Mouse (Mus musculus) spleen, adult 2 months (tissue): Measurements from ENCODE around the gene Pnpla3. TPM values are rescaled to one million over a fixed set of nuclear protein-coding genes. Genes with fewer than 3 reads are reported as not detected.

ENCODE experiments used
- DNase-seq, 2 experiments: peaks; one replicate each; pipeline versions ENCODE4 v3.0.0 to v3.0.0-alpha.2; 2012 to 2021; ENCODE audit warnings: low spot score in 2 of 2, low read depth in 1 of 2
- H3K27ac ChIP-seq: fragments of 200-500 bp; 2 replicates; pipeline ENCODE4 v1.5.1; 2012; ENCODE audit warnings: low read length, inconsistent platforms; ENCODE audit not compliant: insufficient read depth
- H3K27me3 ChIP-seq: fragments of 200-500 bp; 2 replicates; pipeline ENCODE4 v1.6.1; 2012; ENCODE audit warnings: mild to moderate bottlenecking, moderate library complexity, low read length, inconsistent platforms; ENCODE audit not compliant: control insufficient read depth, insufficient read depth
- H3K36me3 ChIP-seq: fragments of 200-500 bp; 2 replicates; pipeline ENCODE4 v1.6.1; 2012; ENCODE audit warnings: mild to moderate bottlenecking, low read length, inconsistent platforms; ENCODE audit not compliant: control insufficient read depth, insufficient read depth
- H3K4me1 ChIP-seq: fragments of 200-500 bp; 2 replicates; pipeline ENCODE4 v1.6.1; 2011; ENCODE audit warnings: inconsistent platforms; ENCODE audit not compliant: control insufficient read depth, insufficient read depth, insufficient read length
- H3K4me3 ChIP-seq: fragments of 200-500 bp; 2 replicates; pipeline ENCODE4 v1.5.1; 2011; ENCODE audit warnings: mild to moderate bottlenecking, inconsistent platforms; ENCODE audit not compliant: insufficient read depth, insufficient read length; ENCODE audit errors: extremely low read depth
- CTCF ChIP-seq: fragments of 200-500 bp; IDR thresholded peaks from 2 replicates; pipeline ENCODE4 v1.5.1; 2011; ENCODE audit warnings: mild to moderate bottlenecking, inconsistent platforms; ENCODE audit not compliant: insufficient read depth, insufficient read length, insufficient replicate concordance; ENCODE audit errors: extremely low read depth
- POLR2A ChIP-seq: fragments of 200-500 bp; IDR thresholded peaks from 2 replicates; pipeline ENCODE4 v1.6.1; 2011; ENCODE audit warnings: low read depth, low read length, inconsistent platforms
- WGBS: fragments of 180-500 bp; shearing (Covaris S2); methylation state at CpG from one replicate; pipeline ENCODE4 v1.1.7; 2018; 5-methylcytosine and 5-hydroxymethylcytosine counted together
- polyA plus RNA-seq: library from polyadenylated mRNA; depleted of rRNA; stranded (reverse); fragments of >200 nt; gene quantifications from 2 replicates; pipeline ENCODE4 v1.2.3, GENCODE M21; 2012; rRNA removed

Pnpla3 gene
- polyA plus RNA-seq, result 1.8 and 2.1 TPM in 2 replicates

- Histone ChIP-seq H3K27me3 (peaks cover 10% of the 10 kb centered on the region), H3K36me3 (no peaks in the 10 kb centered on the region), H3K27ac (no peak within 1 kb of the TSS), H3K4me3 (peak within 1 kb of the TSS; percentile 30; the same call in 1 of the 2 replicates), H3K4me1 (peaks cover 12% of the 10 kb centered on the region)
- DNase-seq, result peak in 1 of 2 experiments; percentile 40
- no peak for TF ChIP-seq POLR2A
- TF ChIP-seq CTCF, result no peak
- 3% methylated on average over 28 of the region's 28 CpGs for WGBS
Observed at GRCm38 (mm10) chr15:84167600-84167999, at the start of gene Pnpla3. Gene Pnpla3, plus strand, starts transcription at chr15:84167837.

GRCm38 (mm10) chr15:84120612-84121011 lies 47.0 kb upstream of the Pnpla3 start:
- DNase-seq, result no peak
- no peaks in the 10 kb centered on the region for H3K36me3 ChIP-seq
- 0 out of 2 replicates have a peak, but pooled peaks have one; percentile 8 for TF ChIP-seq CTCF
- no peak for TF ChIP-seq POLR2A
- WGBS, result 29% methylated on average over 6 of the region's 6 CpGs
- no peaks in the 10 kb centered on the region for H3K4me1 ChIP-seq
- no peak overlapping the region for H3K27ac ChIP-seq
- H3K4me3 ChIP-seq, result no peak overlapping the region
- no peaks in the 10 kb centered on the region for H3K27me3 ChIP-seq

DNA sequence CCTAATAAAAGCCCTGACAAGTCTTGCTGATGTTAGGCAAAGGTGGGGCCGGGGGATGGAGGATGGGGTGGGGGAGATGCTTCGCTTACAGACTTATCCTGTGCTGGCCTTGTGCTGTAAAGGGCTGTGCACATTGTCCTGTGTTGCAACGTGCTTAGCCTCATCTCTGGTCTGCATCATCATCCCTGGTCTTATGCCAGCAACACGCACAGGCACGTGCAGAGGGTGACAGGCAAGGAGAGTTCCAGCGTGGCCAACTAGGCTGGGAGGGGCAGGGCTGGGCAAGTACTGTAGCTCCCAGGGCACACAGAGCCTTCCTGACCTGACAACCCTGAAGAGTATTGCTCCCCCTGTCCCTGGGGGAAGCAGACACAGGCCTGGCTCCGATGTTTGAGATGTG lies 46.6 kb upstream of the Pnpla3 start:
- DNase-seq, result no peak
- 66% methylated on average over 7 of the region's 7 CpGs for WGBS
- Histone ChIP-seq H3K4me1 (no peaks in the 10 kb centered on the region), H3K27me3 (no peaks in the 10 kb centered on the region), H3K36me3 (no peaks in the 10 kb centered on the region), H3K27ac (no peak overlapping the region), H3K4me3 (no peak overlapping the region)
- TF ChIP-seq POLR2A (no peak), CTCF (no peak)

DNA sequence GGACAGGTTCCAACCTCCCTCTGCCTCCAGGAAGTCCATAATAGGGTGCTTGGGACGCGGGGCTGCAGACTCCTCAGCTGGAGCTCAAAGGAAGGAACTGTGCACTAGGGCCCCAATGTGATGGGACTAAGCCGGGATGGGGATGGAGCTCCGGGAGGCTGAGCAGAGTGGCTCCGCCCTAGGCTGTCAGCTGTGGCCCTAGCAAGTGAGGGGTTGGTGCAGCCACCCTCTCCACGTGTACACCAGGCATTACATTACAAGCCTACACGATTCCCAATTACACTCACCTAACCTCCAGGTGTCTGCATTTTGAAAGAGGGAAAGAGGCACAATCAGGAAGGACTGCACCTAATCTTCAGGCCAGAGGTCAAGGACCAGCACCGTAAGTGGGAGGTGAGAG lies 44.6 kb upstream of the Pnpla3 start, which contains the start of gene Pnpla5:
Gene Pnpla5, minus strand, starts transcription at position 101 of the 400 bp plus-strand sequence.
- no peak for TF ChIP-seq POLR2A
- 85% methylated on average over 8 of the region's 8 CpGs for WGBS
- H3K27ac ChIP-seq, result no peak within 1 kb of the TSS
- no peak within 1 kb of the TSS for H3K4me3 ChIP-seq
- H3K4me1 ChIP-seq, result no peaks in the 10 kb centered on the region
- DNase-seq, result no peak
- H3K27me3 ChIP-seq, result no peaks in the 10 kb centered on the region
- no peaks in the 10 kb centered on the region for H3K36me3 ChIP-seq

GRCm38 (mm10) chr15:84124086-84124485 lies 43.6 kb upstream of the Pnpla3 start:
- no peaks in the 10 kb centered on the region for H3K27me3 ChIP-seq
- DNase-seq, result no peak
- no peak for TF ChIP-seq POLR2A
- TF ChIP-seq CTCF, result no peak
- no peaks in the 10 kb centered on the region for H3K4me1 ChIP-seq
- H3K36me3 ChIP-seq, result no peaks in the 10 kb centered on the region
- H3K4me3 ChIP-seq, result no peak overlapping the region
- WGBS, result 88% methylated on average over 7 of the region's 7 CpGs
- H3K27ac ChIP-seq, result no peak overlapping the region

DNA sequence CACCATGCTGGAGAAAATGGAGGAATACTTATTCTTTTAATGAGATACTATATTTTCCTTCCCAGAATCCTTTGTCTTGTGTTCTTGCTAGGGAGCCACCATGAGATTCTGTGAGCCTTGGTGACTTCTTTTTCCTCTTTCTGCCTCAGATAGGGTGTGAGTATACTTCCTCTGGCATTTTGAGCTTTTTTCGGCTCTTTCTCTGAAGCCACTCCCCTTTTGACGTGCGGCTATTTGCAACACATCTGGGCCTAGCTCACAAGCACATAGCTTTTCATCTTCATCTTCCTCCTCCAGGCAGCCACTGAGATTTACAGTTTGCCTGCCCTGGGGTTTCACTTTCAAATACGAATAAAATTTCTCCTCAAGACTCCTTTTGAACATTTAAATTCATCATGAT lies 41.2 kb upstream of the Pnpla3 start:
- 7% methylated on average over 4 of the region's 4 CpGs for WGBS
- DNase-seq, result no peak
- no peaks in the 10 kb centered on the region for H3K36me3 ChIP-seq
- H3K4me3 ChIP-seq, result no peak overlapping the region
- TF ChIP-seq CTCF (no peak), POLR2A (no peak)
- no peak overlapping the region for H3K27ac ChIP-seq
- no peaks in the 10 kb centered on the region for H3K27me3 ChIP-seq
- H3K4me1 ChIP-seq, result no peaks in the 10 kb centered on the region

- no peaks in the 10 kb centered on the region for H3K4me1 ChIP-seq
- H3K27ac ChIP-seq, result no peak overlapping the region
- 16% methylated on average over 5 of the region's 5 CpGs for WGBS
- no peak for TF ChIP-seq POLR2A
- H3K36me3 ChIP-seq, result no peaks in the 10 kb centered on the region
- no peak for DNase-seq
- H3K4me3 ChIP-seq, result no peak overlapping the region
- no peaks in the 10 kb centered on the region for H3K27me3 ChIP-seq
Observed at GRCm38 (mm10) chr15:84126871-84127270, 40.8 kb upstream of the Pnpla3 start.
